Mouse (Mus musculus): ENCODE measurements around the gene Atf6b.

Atf6b gene

GRCm38 (mm10) chr17:34688889-34689288 is 41.9 kb downstream of the Atf6b start:
- DNase-seq (ENCODE audit: extremely low spot score, low read depth, low spot score) = no peak

- DNase-seq (ENCODE audit: extremely low spot score, low read depth, low spot score) = no peak
Observed at GRCm38 (mm10) chr17:34690458-34690857, 43.5 kb downstream of the Atf6b start.

GRCm38 (mm10) chr17:34692906-34693305 is 46.0 kb downstream of the Atf6b start:
- no peak for DNase-seq (ENCODE audit: extremely low spot score, low read depth, low spot score)

- no peak for DNase-seq (ENCODE audit: extremely low spot score, low read depth, low spot score)
Observed at GRCm38 (mm10) chr17:34699575-34700408, 52.8 kb downstream of the Atf6b start.

- no peak for DNase-seq (ENCODE audit: extremely low spot score, low read depth, low spot score)
Observed at GRCm38 (mm10) chr17:34700671-34701071, 53.7 kb downstream of the Atf6b start.

Measured in hindlimb bud, embryonic 11.5 days (tissue).